Mouse (Mus musculus) ovary, adult 18-20 months (tissue): Measurements from ENCODE around the gene Defb7.

Experiments used
- DNase-seq: peaks from one replicate; pipeline ENCODE4 v3.0.0; 2022; ENCODE audit warnings: low spot score, mixed read lengths

Gene Defb7

DNA sequence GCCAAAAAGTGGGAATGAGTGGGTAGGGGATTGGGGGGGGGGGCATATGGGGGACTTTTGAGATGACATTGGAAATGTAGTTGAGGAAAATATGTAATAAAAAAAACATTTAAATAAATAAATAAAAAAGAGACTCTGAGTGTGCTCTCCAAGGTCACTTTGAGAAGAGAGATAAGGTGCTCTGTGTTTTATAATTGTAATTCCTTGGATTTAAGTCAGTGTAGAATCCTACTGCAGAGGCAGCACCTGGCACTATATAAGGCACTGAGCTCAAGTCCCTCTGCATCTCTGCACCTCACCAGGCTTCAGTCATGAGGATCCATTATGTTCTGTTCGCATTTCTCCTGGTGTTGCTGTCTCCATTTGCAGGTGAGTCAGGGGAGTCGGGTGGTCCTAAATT lies at the start of gene Defb7:
Defb7 (plus strand) TSS at position 301 of the 400 bp plus-strand sequence.
- no peak for DNase-seq

DNA sequence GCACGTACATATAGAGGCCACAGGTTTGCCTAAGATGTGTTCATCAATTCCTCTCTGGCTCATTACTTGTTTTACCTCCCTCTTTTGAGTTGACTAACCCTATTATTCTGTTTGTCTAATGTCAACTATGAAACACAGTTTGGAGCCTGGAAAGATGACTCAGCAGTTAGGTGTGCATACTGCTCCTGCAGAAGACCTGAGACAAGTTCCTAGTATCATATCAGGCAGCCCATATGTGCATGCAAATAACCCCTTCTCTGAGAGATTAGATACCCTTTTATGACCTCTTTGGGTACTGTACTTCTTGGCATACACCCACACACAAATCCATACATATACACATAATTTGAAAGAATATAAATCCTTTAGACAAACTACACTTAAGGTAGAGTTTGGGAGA lies 48.5 kb upstream of the Defb7 start:
- DNase-seq, result no peak

DNA sequence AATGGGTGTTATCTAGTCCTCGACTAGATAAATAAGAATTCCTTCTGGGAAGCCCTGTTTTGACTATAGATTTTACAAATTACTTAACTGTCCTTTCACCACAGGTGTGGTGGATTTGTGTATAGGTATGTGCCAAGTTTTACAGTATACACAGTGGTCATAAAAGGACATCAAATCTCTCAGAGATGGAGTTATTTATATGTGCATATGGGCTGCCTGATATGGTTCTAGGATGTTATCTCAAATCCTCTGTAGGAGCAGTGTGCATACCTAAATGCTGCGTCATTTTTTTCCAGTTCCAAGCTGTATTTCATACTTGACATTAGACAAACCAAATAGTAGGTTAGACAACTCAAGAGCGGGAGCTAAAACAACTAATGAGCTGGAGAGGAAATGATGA lies 33.5 kb upstream of the Defb7 start:
- DNase-seq, result no peak

DNA sequence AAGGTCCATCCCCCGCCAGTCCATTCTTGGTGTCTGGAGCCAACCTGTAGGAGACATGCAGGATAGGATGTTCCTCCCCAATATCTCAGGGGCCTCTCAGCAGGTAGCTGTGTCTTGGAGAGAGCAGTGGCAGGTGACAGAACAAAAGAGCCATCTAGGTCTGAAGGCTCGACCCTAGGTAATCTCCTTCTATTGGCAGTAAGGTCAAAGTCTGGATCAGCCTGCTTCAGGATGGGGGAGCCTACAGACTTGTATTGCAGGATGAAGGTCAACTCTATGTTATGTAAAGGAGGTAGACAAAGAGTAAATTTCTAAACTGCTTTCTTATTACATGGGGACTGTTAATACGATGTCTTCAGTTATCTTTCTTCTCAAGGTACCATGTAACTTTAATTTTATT lies 25.9 kb upstream of the Defb7 start:
- no peak for DNase-seq

DNA sequence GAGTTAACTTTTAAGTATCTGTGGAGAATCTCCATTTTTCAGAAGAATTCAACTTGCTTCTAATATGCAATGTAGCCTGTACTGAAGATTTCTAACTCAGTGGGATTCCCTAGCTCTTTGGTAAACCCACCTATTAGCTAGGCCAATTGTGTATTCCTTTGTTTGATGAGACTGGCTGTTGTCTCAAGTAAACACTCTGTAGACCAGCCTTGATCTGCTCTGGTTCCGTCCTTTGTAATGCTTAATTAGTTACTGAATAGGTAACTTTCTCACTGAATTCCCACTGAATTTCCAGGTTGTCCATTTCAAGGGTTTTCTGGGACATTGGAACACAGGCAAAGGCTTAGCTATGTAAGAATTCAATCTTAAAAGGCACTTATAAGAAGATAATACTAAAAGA lies 5.6 kb downstream of the Defb7 start:
- DNase-seq, result no peak

DNA sequence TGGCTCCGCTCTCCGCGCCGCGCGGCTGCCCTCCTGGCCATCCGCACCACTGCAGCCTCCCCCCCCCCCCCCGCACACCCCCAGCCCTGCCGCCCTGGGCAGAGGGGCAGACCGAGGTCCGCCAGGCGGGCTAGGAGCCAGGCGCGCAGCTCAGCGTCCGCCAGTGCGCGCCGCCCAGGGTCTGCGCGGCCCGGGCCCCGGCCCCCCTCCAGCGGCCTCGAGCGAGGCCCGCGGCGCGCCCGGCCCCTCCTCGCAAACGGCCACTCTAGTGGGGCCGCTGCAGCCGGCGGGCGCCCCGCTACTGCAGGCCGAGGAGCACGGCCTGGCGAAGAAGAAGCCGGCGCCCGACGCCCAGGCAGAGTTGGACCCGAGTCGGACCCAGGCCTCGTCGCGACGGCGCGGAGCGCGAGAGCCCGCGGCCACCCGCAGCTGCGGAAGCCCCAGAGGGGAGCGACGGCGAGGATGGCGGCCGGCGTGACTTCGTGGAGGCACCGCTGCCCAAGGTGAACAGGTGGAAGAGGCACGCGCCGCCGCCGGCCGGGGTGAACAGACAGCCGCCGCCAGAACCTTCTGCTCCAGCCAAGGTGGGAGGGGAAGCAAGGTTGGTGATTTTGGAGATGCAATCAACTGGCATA lies 40.4 kb downstream of the Defb7 start:
- no peak for DNase-seq

DNA sequence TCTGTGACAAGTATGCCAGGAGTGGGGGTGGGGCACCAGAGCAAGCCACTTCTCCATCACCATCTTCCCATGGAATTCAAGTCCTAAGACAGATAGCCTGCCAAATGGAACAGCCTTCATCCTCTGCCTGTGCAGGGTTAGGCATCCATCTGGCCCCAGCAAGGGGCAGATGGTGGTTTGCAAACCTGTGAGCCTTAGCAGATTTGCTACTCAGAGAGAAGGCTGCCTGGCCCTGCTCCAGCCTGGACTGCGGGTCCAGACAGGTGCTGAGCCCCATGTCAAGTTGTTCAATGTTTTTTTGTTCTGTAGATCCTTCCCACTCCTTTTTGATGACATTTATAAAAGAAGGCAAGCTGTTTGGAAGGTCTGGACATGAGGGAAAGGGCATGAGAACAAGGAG lies 45.5 kb downstream of the Defb7 start:
- no peak for DNase-seq
